Mouse (Mus musculus): Measurements from ENCODE around the gene Mapk11.

The Mapk11 gene

DNA sequence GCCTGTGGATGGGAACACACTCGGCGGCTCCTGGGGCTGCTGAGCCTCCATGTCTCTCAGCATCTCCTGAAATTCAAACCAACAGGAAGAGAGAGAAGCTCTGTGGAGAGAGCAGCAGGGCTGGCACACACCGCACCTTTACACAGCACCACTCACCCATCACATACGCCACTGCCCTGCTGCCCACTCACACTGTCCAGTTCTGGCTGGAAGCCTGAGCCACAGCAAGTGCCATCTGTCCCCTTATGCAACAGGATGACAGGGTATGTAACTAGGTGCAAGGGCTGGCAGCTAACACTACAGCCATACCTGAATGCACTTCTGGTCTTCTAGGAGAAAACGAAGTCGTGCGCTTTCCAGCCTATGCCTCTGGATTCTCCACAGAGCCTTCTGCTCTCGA lies 45.0 kb downstream of the Mapk11 start:
- no peak for DNase-seq (ENCODE audit: low read depth, low spot score)

DNA sequence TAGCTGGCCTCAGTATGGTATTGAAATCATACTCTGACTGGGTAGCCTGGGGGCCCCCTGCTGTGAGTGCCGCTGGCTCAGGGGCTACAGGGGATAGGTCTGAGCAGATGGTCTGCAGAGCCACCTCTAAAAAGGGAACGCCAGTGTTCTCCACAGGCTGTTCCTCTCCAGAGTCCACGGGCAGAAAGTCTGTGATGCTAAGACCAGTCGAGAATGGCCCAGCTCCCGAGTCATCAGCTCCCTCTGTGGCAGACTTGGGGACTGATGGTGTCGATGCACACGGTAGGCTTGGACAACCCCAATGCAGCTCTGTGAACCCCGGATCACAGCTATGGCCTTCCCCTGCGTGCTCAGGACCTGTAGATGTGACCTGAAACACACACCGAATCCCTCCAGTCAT lies 45.5 kb downstream of the Mapk11 start:
- DNase-seq (ENCODE audit: low read depth, low spot score) = no peak

DNA sequence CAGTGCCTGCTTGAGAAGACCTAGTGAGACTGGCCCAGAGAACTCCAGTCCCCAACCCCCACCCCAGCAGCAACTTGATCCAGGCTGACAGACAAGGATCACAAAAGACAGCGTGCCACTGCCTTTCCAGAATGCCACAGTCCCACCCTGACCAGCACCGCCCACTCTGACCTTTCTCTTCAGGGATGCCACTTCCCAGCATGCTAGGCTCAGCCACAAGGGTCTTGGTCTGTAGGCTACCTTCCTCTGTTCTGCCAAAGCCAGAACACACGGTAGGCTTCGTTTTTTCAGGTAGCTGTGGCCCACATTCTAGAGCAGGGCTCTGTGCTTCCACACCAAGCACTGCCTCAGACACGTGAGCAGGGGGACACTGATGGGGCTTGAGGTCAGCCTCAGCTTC lies 46.8 kb downstream of the Mapk11 start:
- DNase-seq (ENCODE audit: low read depth, low spot score) = no peak

DNA sequence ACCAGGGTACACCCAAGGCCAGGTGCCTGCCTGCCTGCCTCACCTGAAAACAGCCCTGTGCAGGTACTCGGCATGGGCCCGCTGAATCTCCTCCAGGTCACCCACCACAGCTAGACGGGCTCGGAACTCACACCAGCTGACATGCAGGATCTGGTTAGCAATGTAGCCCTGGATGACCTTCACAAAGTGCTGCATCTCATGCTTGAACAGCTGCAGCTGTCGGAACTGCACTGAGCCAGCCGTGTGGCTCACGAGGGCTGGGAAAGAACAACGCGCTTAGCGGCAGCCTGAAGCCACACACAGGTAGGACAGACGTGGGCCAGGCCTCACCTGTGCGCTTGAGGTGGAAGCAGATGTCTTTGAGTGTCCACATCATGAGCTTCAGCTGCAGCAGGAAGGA lies 48.6 kb downstream of the Mapk11 start:
- DNase-seq (ENCODE audit: low read depth, low spot score) = no peak

DNA sequence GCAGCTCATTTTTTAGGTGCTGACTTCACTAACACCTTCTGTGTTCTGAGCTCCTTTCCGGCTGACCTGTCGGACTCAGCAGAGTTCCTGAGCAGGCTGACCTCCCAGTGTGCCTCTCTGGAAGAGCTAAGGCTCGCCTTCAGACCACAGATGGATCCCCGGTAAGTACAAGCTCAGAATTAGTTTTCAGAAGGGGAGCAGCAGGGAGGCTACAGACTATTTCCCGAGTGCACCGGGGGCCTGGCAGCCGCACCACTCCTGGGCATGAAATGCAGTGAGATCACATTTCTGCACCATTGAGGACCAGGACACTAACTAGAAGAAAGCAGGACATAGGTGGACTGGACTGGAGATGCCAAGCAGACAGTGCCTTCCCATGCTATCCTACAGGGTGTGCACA lies 50.8 kb downstream of the Mapk11 start:
- no peak for DNase-seq (ENCODE audit: low read depth, low spot score)

DNA sequence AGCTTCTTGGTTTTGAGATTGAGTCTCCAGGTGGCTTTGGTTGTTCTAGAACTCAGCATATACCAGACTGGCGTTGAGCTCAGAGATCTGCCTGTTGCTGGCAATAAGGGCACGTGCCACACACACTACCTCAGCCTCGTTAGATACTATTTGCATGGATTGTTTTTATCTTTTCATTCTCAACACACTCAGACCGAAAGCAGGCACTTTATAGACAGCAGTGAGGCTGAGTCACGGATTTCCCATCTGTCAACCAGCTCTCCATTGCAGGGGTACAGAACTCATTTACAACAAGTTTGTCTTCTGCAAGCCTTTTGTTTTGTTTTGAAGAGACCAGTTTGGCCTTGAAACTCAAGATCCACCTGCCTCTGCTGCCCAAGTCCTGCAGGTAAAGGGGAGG lies 52.0 kb downstream of the Mapk11 start:
- no peak for DNase-seq (ENCODE audit: low read depth, low spot score)
